Mouse (Mus musculus): ENCODE measurements around the gene Zfp784. TPM values are rescaled to one million over a fixed set of nuclear protein-coding genes. Genes with fewer than 3 reads are reported as not detected.

Zfp784 gene
- total and polyA plus RNA-seq, 2 experiments, result 2.4 to 2.9 TPM

- Histone ChIP-seq H3K79me2 (ENCODE audit: control insufficient read depth, insufficient read depth, low read length) (no peaks in the 10 kb centered on the region), H3K9ac (ENCODE audit: low read depth, low read length) (peak within 1 kb of the TSS; percentile 80), H3K27me3 (ENCODE audit: control insufficient read depth, insufficient read depth, low read length) (peaks cover 17% of the 10 kb centered on the region), H3K4me3 (ENCODE audit: insufficient read depth, low read depth, low read length) (peak within 1 kb of the TSS; percentile 72), H3K4me1 (ENCODE audit: control insufficient read depth, insufficient read depth, low read length) (peaks cover 3% of the 10 kb centered on the region), H3K27ac (replicated peaks; ENCODE audit: insufficient read depth, low read depth, low read length) (no peak within 1 kb of the TSS), H3K36me3 (ENCODE audit: control insufficient read depth, insufficient read depth, low read length) (no peaks in the 10 kb centered on the region)
- 2% methylated on average over 65 of the region's 65 CpGs for WGBS
- peak; percentile 44 for DNase-seq (ENCODE audit: extremely low read depth, low read depth, low spot score)
- no peak for TF ChIP-seq CTCF (IDR thresholded peaks at IDR 0.05; ENCODE audit: low read depth, low read length)
- TF ChIP-seq POLR2A (IDR thresholded peaks at IDR 0.05; ENCODE audit: extremely low read depth, insufficient read depth, low read length), result no peak
These were observed 13.2 kb upstream of the Zfp784 start, which contains the start of gene Zfp580 for GRCm38 (mm10) chr7:5051193-5052192. Zfp580 (plus strand) TSS chr7:5051538.

DNA sequence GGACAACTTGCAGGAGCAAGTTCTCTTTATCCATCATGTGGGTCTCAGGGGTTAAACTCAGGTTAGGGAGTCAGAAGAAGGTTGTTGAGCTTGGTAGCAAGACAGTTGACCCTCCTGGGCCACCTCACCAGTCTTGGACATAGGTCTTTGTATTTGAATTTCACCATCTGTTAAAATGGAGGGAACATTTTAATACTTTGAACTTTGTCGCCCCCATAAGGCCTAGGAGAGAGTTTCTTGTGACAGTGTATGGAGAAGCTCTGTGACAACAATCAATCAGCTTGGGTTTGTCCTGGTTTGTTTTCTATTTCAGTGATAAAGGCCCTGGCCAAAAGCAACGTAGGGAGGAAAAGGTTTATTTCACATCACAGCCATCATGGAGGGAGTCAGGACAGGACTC lies 9.1 kb upstream of the Zfp784 start:
- Histone ChIP-seq H3K4me1 (ENCODE audit: control insufficient read depth, insufficient read depth, low read length) (peaks cover 3% of the 10 kb centered on the region), H3K36me3 (ENCODE audit: control insufficient read depth, insufficient read depth, low read length) (no peaks in the 10 kb centered on the region), H3K9ac (ENCODE audit: low read depth, low read length) (no peak overlapping the region), H3K79me2 (ENCODE audit: control insufficient read depth, insufficient read depth, low read length) (no peaks in the 10 kb centered on the region), H3K27me3 (ENCODE audit: control insufficient read depth, insufficient read depth, low read length) (no peaks in the 10 kb centered on the region), H3K27ac (replicated peaks; ENCODE audit: insufficient read depth, low read depth, low read length) (no peak overlapping the region), H3K4me3 (ENCODE audit: insufficient read depth, low read depth, low read length) (no peak overlapping the region)
- peak; percentile 47 for DNase-seq (ENCODE audit: extremely low read depth, low read depth, low spot score)
- peak; percentile 31; the same call in 1 of the 2 replicates for TF ChIP-seq CTCF (IDR thresholded peaks at IDR 0.05; ENCODE audit: low read depth, low read length)
- no peak for TF ChIP-seq POLR2A (IDR thresholded peaks at IDR 0.05; ENCODE audit: extremely low read depth, insufficient read depth, low read length)
- 7% methylated on average over 2 of the region's 2 CpGs for WGBS

DNA sequence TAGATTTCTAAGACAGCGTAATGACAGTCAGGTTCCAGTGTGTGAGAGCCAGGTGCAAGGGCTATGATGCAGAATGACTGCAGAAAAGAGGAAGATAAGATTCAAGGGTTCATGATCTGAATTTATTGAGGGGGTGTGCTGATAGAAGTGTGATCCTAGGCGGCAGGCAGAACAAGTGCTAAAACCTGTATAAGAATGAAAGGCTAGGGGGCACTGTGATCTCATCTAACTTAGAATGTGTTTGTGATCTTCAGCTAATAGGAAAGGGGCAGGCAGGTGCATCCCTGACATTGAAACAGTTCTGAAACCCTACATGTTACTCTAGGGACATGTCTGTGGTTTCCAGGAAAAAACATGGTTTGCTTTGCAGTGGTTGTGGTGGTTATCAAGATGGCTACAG lies 7.9 kb upstream of the Zfp784 start:
- Histone ChIP-seq H3K36me3 (ENCODE audit: control insufficient read depth, insufficient read depth, low read length) (no peaks in the 10 kb centered on the region), H3K4me1 (ENCODE audit: control insufficient read depth, insufficient read depth, low read length) (no peaks in the 10 kb centered on the region), H3K27ac (replicated peaks; ENCODE audit: insufficient read depth, low read depth, low read length) (no peak overlapping the region), H3K79me2 (ENCODE audit: control insufficient read depth, insufficient read depth, low read length) (no peaks in the 10 kb centered on the region), H3K4me3 (ENCODE audit: insufficient read depth, low read depth, low read length) (no peak overlapping the region), H3K9ac (ENCODE audit: low read depth, low read length) (no peak overlapping the region), H3K27me3 (ENCODE audit: control insufficient read depth, insufficient read depth, low read length) (no peaks in the 10 kb centered on the region)
- WGBS, result 76% methylated on average over 2 of the region's 2 CpGs
- TF ChIP-seq CTCF (IDR thresholded peaks at IDR 0.05; ENCODE audit: low read depth, low read length), result no peak
- TF ChIP-seq POLR2A (IDR thresholded peaks at IDR 0.05; ENCODE audit: extremely low read depth, insufficient read depth, low read length), result no peak
- DNase-seq (ENCODE audit: extremely low read depth, low read depth, low spot score), result no peak

- Histone ChIP-seq H3K4me1 (ENCODE audit: control insufficient read depth, insufficient read depth, low read length) (no peaks in the 10 kb centered on the region), H3K36me3 (ENCODE audit: control insufficient read depth, insufficient read depth, low read length) (no peaks in the 10 kb centered on the region), H3K4me3 (ENCODE audit: insufficient read depth, low read depth, low read length) (no peak overlapping the region), H3K79me2 (ENCODE audit: control insufficient read depth, insufficient read depth, low read length) (no peaks in the 10 kb centered on the region), H3K27me3 (ENCODE audit: control insufficient read depth, insufficient read depth, low read length) (no peaks in the 10 kb centered on the region), H3K9ac (ENCODE audit: low read depth, low read length) (no peak overlapping the region), H3K27ac (replicated peaks; ENCODE audit: insufficient read depth, low read depth, low read length) (no peak overlapping the region)
- DNase-seq (ENCODE audit: extremely low read depth, low read depth, low spot score), result no peak
- whole genome bisulfite sequencing, result 70% methylated on average over 2 of the region's 2 CpGs
- no peak for TF ChIP-seq POLR2A (IDR thresholded peaks at IDR 0.05; ENCODE audit: extremely low read depth, insufficient read depth, low read length)
- TF ChIP-seq CTCF (IDR thresholded peaks at IDR 0.05; ENCODE audit: low read depth, low read length), result no peak
These were observed 6.7 kb upstream of the Zfp784 start for GRCm38 (mm10) chr7:5044981-5045380.

DNA sequence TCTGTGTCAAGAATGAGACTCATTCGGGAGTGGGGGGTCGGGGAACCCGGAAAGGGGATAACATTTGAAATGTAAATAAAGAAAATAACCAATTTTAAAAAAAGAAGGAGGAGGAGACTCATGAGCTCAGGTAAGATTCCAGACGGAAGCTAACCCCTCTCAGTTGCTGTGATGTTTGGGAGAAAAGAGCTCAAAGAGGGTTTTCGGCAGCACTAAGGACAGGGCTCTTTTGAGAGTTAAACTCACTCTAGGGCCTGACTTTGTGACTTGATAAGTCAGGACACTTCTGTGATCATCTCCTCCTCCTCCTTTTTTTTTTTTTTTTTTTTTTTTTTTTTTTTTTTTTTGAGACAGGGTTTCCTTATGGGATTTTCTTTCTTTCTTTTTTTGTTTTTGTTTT lies 694 bp upstream of the Zfp784 start:
- Histone ChIP-seq H3K79me2 (ENCODE audit: control insufficient read depth, insufficient read depth, low read length) (no peaks in the 10 kb centered on the region), H3K27ac (replicated peaks; ENCODE audit: insufficient read depth, low read depth, low read length) (no peak overlapping the region), H3K9ac (ENCODE audit: low read depth, low read length) (no peak overlapping the region), H3K36me3 (ENCODE audit: control insufficient read depth, insufficient read depth, low read length) (no peaks in the 10 kb centered on the region), H3K4me1 (ENCODE audit: control insufficient read depth, insufficient read depth, low read length) (peaks cover 2% of the 10 kb centered on the region), H3K4me3 (ENCODE audit: insufficient read depth, low read depth, low read length) (no peak overlapping the region; the same call in none of the 2 replicates), H3K27me3 (ENCODE audit: control insufficient read depth, insufficient read depth, low read length) (no peaks in the 10 kb centered on the region)
- no peak for TF ChIP-seq CTCF (IDR thresholded peaks at IDR 0.05; ENCODE audit: low read depth, low read length)
- no peak for TF ChIP-seq POLR2A (IDR thresholded peaks at IDR 0.05; ENCODE audit: extremely low read depth, insufficient read depth, low read length)
- whole genome bisulfite sequencing, result 28% methylated on average over 5 of the region's 5 CpGs
- no peak for DNase-seq (ENCODE audit: extremely low read depth, low read depth, low spot score)

DNA sequence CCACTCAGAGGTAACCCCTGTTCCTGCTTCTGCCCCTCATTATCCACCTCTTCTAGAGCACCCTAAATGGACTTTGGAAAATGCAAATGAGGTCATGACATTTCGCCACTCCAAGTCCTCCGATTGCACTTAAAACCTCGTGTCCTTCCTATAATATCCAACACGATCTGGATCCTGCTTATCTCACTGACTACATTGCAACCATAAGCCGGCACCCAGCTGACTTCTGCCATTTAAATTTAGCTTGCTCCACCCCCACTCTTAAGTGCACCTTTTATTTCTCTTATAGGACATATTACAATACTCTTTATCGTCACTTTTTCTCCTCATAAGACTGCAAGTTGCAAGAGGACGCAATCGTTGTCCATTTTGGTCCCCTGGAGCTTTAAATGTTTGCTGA lies 779 bp downstream of the Zfp784 start:
- Histone ChIP-seq H3K36me3 (ENCODE audit: control insufficient read depth, insufficient read depth, low read length) (no peaks in the 10 kb centered on the region), H3K4me1 (ENCODE audit: control insufficient read depth, insufficient read depth, low read length) (peaks cover 2% of the 10 kb centered on the region), H3K9ac (ENCODE audit: low read depth, low read length) (no peak overlapping the region), H3K4me3 (ENCODE audit: insufficient read depth, low read depth, low read length) (no peak overlapping the region), H3K79me2 (ENCODE audit: control insufficient read depth, insufficient read depth, low read length) (no peaks in the 10 kb centered on the region), H3K27me3 (ENCODE audit: control insufficient read depth, insufficient read depth, low read length) (no peaks in the 10 kb centered on the region), H3K27ac (replicated peaks; ENCODE audit: insufficient read depth, low read depth, low read length) (no peak overlapping the region)
- TF ChIP-seq CTCF (IDR thresholded peaks at IDR 0.05; ENCODE audit: low read depth, low read length) (no peak), POLR2A (IDR thresholded peaks at IDR 0.05; ENCODE audit: extremely low read depth, insufficient read depth, low read length) (no peak)
- no peak for DNase-seq (ENCODE audit: extremely low read depth, low read depth, low spot score)
- WGBS, result 66% methylated on average over 8 of the region's 8 CpGs

All from liver, adult 2 months (tissue).